Mouse (Mus musculus): Measurements from ENCODE around the gene Actbl2.

The Actbl2 gene

GRCm38 (mm10) chr13:111254713-111255112, at the start of gene Actbl2:
Gene Actbl2, plus strand, starts transcription at chr13:111255013.
- no peak for DNase-seq

GRCm38 (mm10) chr13:111210649-111211378, 44.0 kb upstream of the Actbl2 start:
- DNase-seq, result no peak

GRCm38 (mm10) chr13:111228768-111229167, 26.0 kb upstream of the Actbl2 start:
- no peak for DNase-seq

- DNase-seq, result no peak
Measured at GRCm38 (mm10) chr13:111229541-111229940, 25.3 kb upstream of the Actbl2 start.

GRCm38 (mm10) chr13:111232416-111232815, 22.4 kb upstream of the Actbl2 start:
- no peak for DNase-seq

- no peak for DNase-seq
Measured at GRCm38 (mm10) chr13:111233356-111233755, 21.5 kb upstream of the Actbl2 start.

GRCm38 (mm10) chr13:111234573-111234972, 20.2 kb upstream of the Actbl2 start:
- no peak for DNase-seq

- DNase-seq, result no peak
Measured at GRCm38 (mm10) chr13:111235719-111236166, 19.1 kb upstream of the Actbl2 start.

GRCm38 (mm10) chr13:111236461-111236864, 18.4 kb upstream of the Actbl2 start:
- DNase-seq, result no peak

- no peak for DNase-seq
Measured at GRCm38 (mm10) chr13:111237296-111237695, 17.5 kb upstream of the Actbl2 start.

- DNase-seq, result no peak
Measured at GRCm38 (mm10) chr13:111237865-111238465, 16.8 kb upstream of the Actbl2 start.

- no peak for DNase-seq
Measured at GRCm38 (mm10) chr13:111251106-111251505, 3.7 kb upstream of the Actbl2 start.

GRCm38 (mm10) chr13:111251795-111252194, 3.0 kb upstream of the Actbl2 start:
- no peak for DNase-seq

GRCm38 (mm10) chr13:111258016-111258415, 3.2 kb downstream of the Actbl2 start:
- no peak for DNase-seq

GRCm38 (mm10) chr13:111258424-111259092, 3.7 kb downstream of the Actbl2 start:
- no peak for DNase-seq

GRCm38 (mm10) chr13:111259093-111259491, 4.3 kb downstream of the Actbl2 start:
- DNase-seq, result no peak

- DNase-seq, result no peak
Measured at GRCm38 (mm10) chr13:111259711-111260110, 4.9 kb downstream of the Actbl2 start.

GRCm38 (mm10) chr13:111263186-111263585, 8.4 kb downstream of the Actbl2 start:
- DNase-seq, result no peak

GRCm38 (mm10) chr13:111263758-111264157, 8.9 kb downstream of the Actbl2 start:
- DNase-seq, result no peak

- DNase-seq, result no peak
Measured at GRCm38 (mm10) chr13:111265231-111266000, 10.6 kb downstream of the Actbl2 start.

GRCm38 (mm10) chr13:111266855-111267254, 12.0 kb downstream of the Actbl2 start:
- DNase-seq, result no peak

- DNase-seq, result no peak
Measured at GRCm38 (mm10) chr13:111268992-111269391, 14.2 kb downstream of the Actbl2 start.

GRCm38 (mm10) chr13:111269789-111270335, 15.0 kb downstream of the Actbl2 start:
- no peak for DNase-seq
